Mouse (Mus musculus) midbrain, embryonic 16.5 days (tissue): Measurements from ENCODE around the gene Crebbp. TPM values are rescaled to one million over a fixed set of nuclear protein-coding genes. Genes with fewer than 3 reads are reported as not detected.

Experiments
- ATAC-seq: fragments of 200-750 bp; cut with Nextera tagmentation; 2 replicates; pipeline ENCODE4 v1.8.0; 2017; ENCODE audit warnings: moderate TSS enrichment
- H3K27ac ChIP-seq: fragments of 300-500 bp; sonication (generic); 2 replicates; pipeline ENCODE4 v1.5.1; 2014; ENCODE audit warnings: mild to moderate bottlenecking, low read length, mixed read lengths
- H3K27me3 ChIP-seq: fragments of 300-500 bp; sonication (generic); 2 replicates; pipeline ENCODE4 v1.6.1; 2014; ENCODE audit warnings: low read depth, low read length, mixed read lengths; ENCODE audit not compliant: control insufficient read depth, insufficient read depth
- H3K36me3 ChIP-seq: fragments of 300-500 bp; sonication (generic); 2 replicates; pipeline ENCODE4 v1.6.1; 2014; ENCODE audit warnings: mild to moderate bottlenecking, low read length, moderate library complexity, mixed read lengths; ENCODE audit not compliant: control insufficient read depth, insufficient read depth
- H3K4me1 ChIP-seq: fragments of 300-500 bp; sonication (generic); 2 replicates; pipeline ENCODE4 v1.6.1; 2014; ENCODE audit warnings: mild to moderate bottlenecking, low read length, mixed read lengths; ENCODE audit not compliant: control insufficient read depth, insufficient read depth
- H3K4me2 ChIP-seq: fragments of 300-500 bp; sonication (generic); 2 replicates; pipeline ENCODE4 v1.6.1; 2014; ENCODE audit warnings: mild to moderate bottlenecking, low read length, mixed read lengths
- H3K4me3 ChIP-seq: fragments of 300-500 bp; sonication (generic); 2 replicates; pipeline ENCODE4 v1.5.1; 2014; ENCODE audit warnings: low read depth, mild to moderate bottlenecking, low read length, moderate library complexity, mixed read lengths
- H3K9ac ChIP-seq: fragments of 300-500 bp; sonication (generic); 2 replicates; pipeline ENCODE4 v1.6.1; 2014; ENCODE audit warnings: low read depth, low read length, mixed read lengths
- H3K9me3 ChIP-seq: fragments of 300-500 bp; sonication (generic); replicated peaks from 2 replicates; pipeline ENCODE4 v1.6.1; 2014; ENCODE audit warnings: mild to moderate bottlenecking, low read length, mixed read lengths; ENCODE audit not compliant: control insufficient read depth, poor library complexity, severe bottlenecking
- WGBS: fragments of 180-500 bp; shearing (Covaris S2); extraction: QIAGEN DNeasy Blood & Tissue Kit; methylation state at CpG from one replicate; pipeline ENCODE4 v1.1.7; 2014; 5-methylcytosine and 5-hydroxymethylcytosine counted together
- polyA plus RNA-seq: library from polyadenylated mRNA; unstranded; fragments of >200 nt; fragmentation: Nextera tagmentation; extraction: Ambion mirVana; gene quantifications from 2 replicates; pipeline ENCODE4 v1.2.1, GENCODE M21; 2015

Gene Crebbp
- polyA plus RNA-seq, 1 experiment from 2014 or later, result 34.9 TPM

GRCm38 (mm10) chr16:4212963-4213798 is 616 bp downstream of the Crebbp start:
- H3K27ac ChIP-seq, result peak overlapping the region; percentile 100
- under 1% methylated on average over 71 of the region's 128 CpGs for WGBS
- peak overlapping the region; percentile 96 for H3K4me3 ChIP-seq
- peak; percentile 54 for ATAC-seq
- H3K27me3 ChIP-seq, result no peaks in the 10 kb centered on the region
- peaks cover 27% of the 10 kb centered on the region for H3K4me1 ChIP-seq
- no peaks in the 10 kb centered on the region for H3K9me3 ChIP-seq
- H3K36me3 ChIP-seq, result no peaks in the 10 kb centered on the region
- H3K4me2 ChIP-seq, result peak overlapping the region; percentile 79
- H3K9ac ChIP-seq, result peak overlapping the region; percentile 98

- Histone ChIP-seq H3K36me3 (no peaks in the 10 kb centered on the region), H3K9ac (peak overlapping the region; percentile 98), H3K4me1 (peaks cover 30% of the 10 kb centered on the region), H3K9me3 (no peaks in the 10 kb centered on the region), H3K4me3 (peak overlapping the region; percentile 96), H3K27ac (peak overlapping the region; percentile 100), H3K27me3 (no peaks in the 10 kb centered on the region), H3K4me2 (peak overlapping the region; percentile 79)
- WGBS, result 3% methylated on average over 23 of the region's 23 CpGs
- ATAC-seq, result no peak
Measured at GRCm38 (mm10) chr16:4212167-4212962, 1.4 kb downstream of the Crebbp start.

GRCm38 (mm10) chr16:4210290-4210689 is 3.5 kb downstream of the Crebbp start:
- Histone ChIP-seq H3K9ac (no peak overlapping the region), H3K4me3 (no peak overlapping the region), H3K36me3 (no peaks in the 10 kb centered on the region), H3K9me3 (no peaks in the 10 kb centered on the region), H3K4me2 (peak overlapping the region; percentile 19; the same call in 1 of the 2 replicates), H3K4me1 (peaks cover 37% of the 10 kb centered on the region), H3K27ac (no peak overlapping the region), H3K27me3 (no peaks in the 10 kb centered on the region)
- WGBS, result 69% methylated on average over 1 of the region's 1 CpGs
- no peak for ATAC-seq

GRCm38 (mm10) chr16:4203592-4203991 is 10.2 kb downstream of the Crebbp start:
- Histone ChIP-seq H3K4me2 (no peak overlapping the region), H3K4me3 (no peak overlapping the region), H3K27ac (no peak overlapping the region), H3K27me3 (no peaks in the 10 kb centered on the region), H3K9ac (no peak overlapping the region), H3K36me3 (no peaks in the 10 kb centered on the region), H3K9me3 (no peaks in the 10 kb centered on the region), H3K4me1 (peaks cover 21% of the 10 kb centered on the region)
- no peak for ATAC-seq
- 100% methylated on average over 1 of the region's 1 CpGs for WGBS

- no peak overlapping the region for H3K9ac ChIP-seq
- H3K27me3 ChIP-seq, result no peaks in the 10 kb centered on the region
- 62% methylated on average over 1 of the region's 1 CpGs for WGBS
- H3K9me3 ChIP-seq, result no peaks in the 10 kb centered on the region
- no peak for ATAC-seq
- H3K4me1 ChIP-seq, result peaks cover 10% of the 10 kb centered on the region; the same call in 1 of the 2 replicates
- H3K4me3 ChIP-seq, result no peak overlapping the region
- no peaks in the 10 kb centered on the region for H3K36me3 ChIP-seq
- no peak overlapping the region for H3K27ac ChIP-seq
- H3K4me2 ChIP-seq, result no peak overlapping the region
Measured at GRCm38 (mm10) chr16:4199995-4200394, 13.8 kb downstream of the Crebbp start.

- no peaks in the 10 kb centered on the region for H3K27me3 ChIP-seq
- no peak overlapping the region for H3K4me2 ChIP-seq
- no peaks in the 10 kb centered on the region for H3K36me3 ChIP-seq
- no peak overlapping the region for H3K4me3 ChIP-seq
- H3K9ac ChIP-seq, result no peak overlapping the region
- ATAC-seq, result no peak
- no peaks in the 10 kb centered on the region for H3K9me3 ChIP-seq
- H3K27ac ChIP-seq, result no peak overlapping the region
- 75% methylated on average over 2 of the region's 2 CpGs for WGBS
- peaks cover 10% of the 10 kb centered on the region; the same call in 1 of the 2 replicates for H3K4me1 ChIP-seq
Measured at GRCm38 (mm10) chr16:4199566-4199965, 14.2 kb downstream of the Crebbp start.

GRCm38 (mm10) chr16:4198004-4198403 is 15.8 kb downstream of the Crebbp start:
- H3K4me1 ChIP-seq, result peaks cover 10% of the 10 kb centered on the region; the same call in 1 of the 2 replicates
- ATAC-seq, result peak; percentile 55; the same call in 1 of the 2 replicates
- H3K36me3 ChIP-seq, result no peaks in the 10 kb centered on the region
- no peaks in the 10 kb centered on the region for H3K27me3 ChIP-seq
- no peak overlapping the region for H3K9ac ChIP-seq
- H3K4me3 ChIP-seq, result no peak overlapping the region
- H3K27ac ChIP-seq, result no peak overlapping the region
- no peak overlapping the region for H3K4me2 ChIP-seq
- no peaks in the 10 kb centered on the region for H3K9me3 ChIP-seq
- 88% methylated on average over 4 of the region's 4 CpGs for WGBS

GRCm38 (mm10) chr16:4190166-4190565 is 23.6 kb downstream of the Crebbp start:
- H3K27me3 ChIP-seq, result no peaks in the 10 kb centered on the region

GRCm38 (mm10) chr16:4175134-4175533 is 38.7 kb downstream of the Crebbp start:
- Histone ChIP-seq H3K9me3 (no peaks in the 10 kb centered on the region), H3K4me1 (no peaks in the 10 kb centered on the region), H3K4me2 (no peak overlapping the region), H3K9ac (no peak overlapping the region), H3K4me3 (no peak overlapping the region), H3K27ac (no peak overlapping the region), H3K27me3 (no peaks in the 10 kb centered on the region), H3K36me3 (peaks cover 17% of the 10 kb centered on the region)
- no peak for ATAC-seq
- WGBS, result 99% methylated on average over 3 of the region's 3 CpGs

More at GRCm38 (mm10) chr16:4190166-4190565, 23.6 kb downstream of the Crebbp start:
- Histone ChIP-seq H3K4me2 (no peak overlapping the region), H3K9me3 (no peaks in the 10 kb centered on the region), H3K27ac (no peak overlapping the region), H3K4me1 (peaks cover 4% of the 10 kb centered on the region; the same call in 1 of the 2 replicates), H3K4me3 (no peak overlapping the region), H3K36me3 (no peaks in the 10 kb centered on the region), H3K9ac (no peak overlapping the region)
- 89% methylated on average over 1 of the region's 1 CpGs for WGBS
- ATAC-seq, result no peak
